Mouse (Mus musculus): ENCODE measurements at regions not wholly inside any gene's neighbourhood (a gene's known extent, or its start where the extent isn't known, plus 50 kb on each side); places are given as distances from the start of the nearest gene placed in this dataset.
A peak's percentile ranks its signal among the peaks of the same experiment; 100 is the strongest.

DNA sequence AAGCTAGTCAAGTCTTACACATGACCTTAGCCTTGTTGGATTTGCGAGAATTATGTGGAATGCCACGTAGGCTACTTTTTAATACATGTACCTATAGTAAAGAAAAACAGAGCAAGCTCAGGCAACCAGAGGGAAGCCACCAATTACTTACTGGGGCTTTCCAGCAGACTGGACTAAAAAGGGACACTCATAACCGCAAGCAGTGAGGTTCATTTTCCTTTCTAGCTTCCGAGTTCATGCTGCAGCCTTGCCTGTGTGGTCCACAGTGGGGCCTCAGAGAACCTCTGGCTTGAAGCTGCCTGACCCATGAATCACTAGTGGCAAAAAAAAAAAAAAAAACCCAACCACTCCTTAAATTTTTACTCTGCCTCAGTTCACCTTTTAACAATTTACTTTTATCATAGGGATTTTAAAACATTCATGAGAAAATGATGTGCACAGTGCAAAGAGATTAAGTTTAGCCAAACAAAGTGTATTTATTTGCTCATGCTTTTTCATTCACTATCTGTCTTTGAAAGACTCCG is 188.6 kb upstream of the 1700066M21Rik start:
- DNase-seq, result no peak

DNA sequence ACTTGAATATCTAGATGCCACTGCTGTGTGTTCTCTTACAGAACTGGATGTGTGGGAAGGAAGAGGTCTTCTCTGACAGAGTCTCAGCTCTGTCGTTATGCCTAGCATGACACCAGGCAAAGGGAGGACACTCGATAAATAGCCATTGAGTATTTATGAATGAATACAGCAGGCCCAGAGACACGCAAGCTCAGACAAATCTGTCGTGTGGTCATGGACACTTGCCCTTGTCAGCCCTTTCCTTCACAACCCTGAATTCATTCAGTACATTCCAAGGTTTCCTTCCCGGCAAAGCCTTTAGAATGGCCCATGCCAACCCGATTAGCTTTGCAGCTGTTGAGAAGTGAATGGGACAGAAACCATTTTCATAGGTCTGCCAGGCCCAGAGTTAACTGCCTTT is 176.1 kb upstream of the 1700066M21Rik start:
- DNase-seq, result no peak

GRCm38 (mm10) chr1:57204331-57204730 is 173.1 kb upstream of the 1700066M21Rik start:
- DNase-seq, result no peak

DNA sequence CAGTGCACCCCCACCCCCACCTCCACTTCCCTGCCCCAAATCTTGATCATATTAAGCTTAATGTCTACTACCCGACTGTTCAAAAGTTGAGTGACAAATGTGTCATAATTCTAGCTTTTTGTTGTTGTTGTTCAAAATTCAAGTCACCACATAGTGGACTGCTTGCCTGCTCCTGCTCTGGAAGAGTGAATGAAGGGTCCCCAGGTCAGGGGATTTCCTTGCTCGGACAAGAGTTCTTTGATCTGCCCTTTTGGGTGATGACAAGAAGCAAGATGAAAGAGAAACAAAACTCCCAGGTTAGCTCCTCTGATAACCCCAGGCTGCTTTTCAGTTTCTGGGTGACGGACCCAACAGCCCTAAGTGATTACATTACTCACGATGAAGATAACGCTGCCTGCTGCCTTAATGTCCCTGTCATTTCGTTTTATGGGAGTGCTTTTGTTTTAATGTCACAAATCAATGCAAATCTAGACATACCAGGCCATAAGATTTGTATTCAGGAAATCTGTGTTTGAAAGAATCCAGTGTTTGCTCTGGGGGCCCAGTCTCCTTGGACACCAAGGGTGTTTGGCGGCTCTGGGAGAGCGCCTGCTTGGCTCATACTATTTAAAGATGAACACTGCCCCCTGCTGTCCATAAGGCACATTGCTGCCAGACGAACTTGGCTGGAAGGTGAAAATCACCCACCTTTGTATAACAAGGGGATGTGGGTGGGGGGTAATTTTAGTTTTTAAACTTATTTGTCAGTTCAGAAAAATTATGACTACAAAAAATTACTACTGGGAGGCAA is 172.0 kb upstream of the 1700066M21Rik start:
- peak; percentile 63 for DNase-seq

DNA sequence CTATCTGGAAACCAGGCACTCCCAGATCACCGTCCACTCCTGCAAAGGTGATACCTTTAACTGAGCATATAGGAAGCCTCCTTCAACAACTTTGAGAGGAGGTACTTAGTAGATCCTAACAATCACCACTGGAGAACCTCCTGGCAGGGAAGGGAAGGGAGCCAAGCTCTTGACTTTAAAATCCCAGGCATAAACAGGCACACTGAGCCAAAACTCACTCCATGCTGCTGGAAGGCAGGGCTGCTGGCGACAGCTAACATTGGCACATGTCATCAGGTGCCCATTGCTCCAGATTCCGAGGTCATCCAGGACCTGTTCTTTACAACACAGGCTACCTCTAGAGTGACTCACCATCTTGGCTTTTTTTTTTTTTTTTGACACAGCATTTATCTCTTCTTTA is 170.9 kb upstream of the 1700066M21Rik start:
- DNase-seq, result no peak

DNA sequence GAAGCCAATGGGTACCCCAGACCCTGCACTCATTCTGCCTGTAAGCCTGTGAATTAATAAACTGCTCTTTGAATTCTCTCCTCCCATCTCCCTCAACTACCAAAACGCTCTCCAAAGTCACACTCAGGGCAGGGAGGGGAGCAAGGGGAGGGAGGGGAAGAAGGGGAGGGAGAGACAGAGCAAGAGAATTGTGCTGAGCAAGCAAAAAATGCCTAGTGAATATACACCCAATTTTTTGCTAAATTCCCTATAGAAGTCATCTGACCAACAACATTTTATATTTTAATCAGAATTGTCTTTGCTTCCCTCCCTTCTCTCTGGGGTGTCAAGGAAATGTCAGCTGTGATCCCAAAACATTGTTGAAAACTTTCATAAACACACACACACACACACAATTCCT is 170.5 kb upstream of the 1700066M21Rik start:
- no peak for DNase-seq

DNA sequence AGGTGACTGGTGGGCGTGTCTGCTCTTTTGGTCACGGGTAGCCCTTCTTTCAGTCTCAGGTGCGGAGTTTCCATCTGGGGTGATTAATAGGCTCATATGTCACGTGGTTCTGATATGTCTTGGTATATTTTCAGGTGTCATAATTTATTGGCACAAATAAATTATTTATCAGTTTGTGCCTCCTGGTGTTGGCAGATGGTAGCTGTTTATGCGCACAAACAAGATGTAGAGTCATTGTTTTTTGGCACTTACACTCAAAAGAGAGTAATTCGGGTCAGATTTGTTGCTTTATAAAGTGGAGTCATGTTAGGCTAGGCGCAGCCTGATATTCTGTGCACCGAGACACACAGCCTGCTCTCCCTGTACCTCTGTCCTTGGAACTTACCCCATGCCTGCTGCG is 169.0 kb upstream of the 1700066M21Rik start:
- no peak for DNase-seq

DNA sequence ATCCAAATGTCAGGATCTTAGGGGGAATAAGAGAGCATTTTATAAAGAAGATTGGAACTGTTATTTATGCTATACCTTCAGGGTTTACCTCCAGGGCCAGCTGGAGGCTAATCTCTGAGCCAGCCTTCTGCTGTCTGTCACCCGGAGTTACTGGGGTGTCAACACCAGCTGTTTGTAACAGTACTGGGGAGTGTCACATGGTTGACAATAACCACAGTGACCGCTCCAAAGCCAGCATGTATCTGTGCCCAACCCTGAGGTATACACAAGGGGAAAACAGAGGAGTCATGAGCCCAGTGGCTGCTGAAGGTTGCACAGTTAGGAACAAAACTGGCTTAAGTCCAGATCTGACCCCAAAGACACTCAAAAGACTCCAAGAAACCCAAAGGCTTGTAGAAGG is 168.1 kb upstream of the 1700066M21Rik start:
- no peak for DNase-seq

- DNase-seq, result no peak
These were observed 166.4 kb upstream of the 1700066M21Rik start for GRCm38 (mm10) chr1:57211046-57211445.

GRCm38 (mm10) chr1:57213428-57213874 is 164.0 kb upstream of the 1700066M21Rik start:
- DNase-seq, result no peak

- DNase-seq, result no peak
These were observed 163.2 kb upstream of the 1700066M21Rik start for GRCm38 (mm10) chr1:57214266-57214665.

GRCm38 (mm10) chr1:57217656-57218055 is 159.8 kb upstream of the 1700066M21Rik start:
- no peak for DNase-seq

- DNase-seq, result no peak
These were observed 159.3 kb upstream of the 1700066M21Rik start for GRCm38 (mm10) chr1:57218127-57218526.

GRCm38 (mm10) chr1:57218616-57219015 is 158.8 kb upstream of the 1700066M21Rik start:
- DNase-seq, result no peak

- DNase-seq, result no peak
These were observed 152.9 kb upstream of the 1700066M21Rik start for GRCm38 (mm10) chr1:57224425-57225104.

- no peak for DNase-seq
These were observed 133.6 kb upstream of the 1700066M21Rik start for GRCm38 (mm10) chr1:57243607-57244408.

- DNase-seq, result no peak
These were observed 117.8 kb upstream of the 1700066M21Rik start for GRCm38 (mm10) chr1:57259626-57260025.

- DNase-seq, result no peak
These were observed 112.2 kb upstream of the 1700066M21Rik start for GRCm38 (mm10) chr1:57265012-57265760.

DNA sequence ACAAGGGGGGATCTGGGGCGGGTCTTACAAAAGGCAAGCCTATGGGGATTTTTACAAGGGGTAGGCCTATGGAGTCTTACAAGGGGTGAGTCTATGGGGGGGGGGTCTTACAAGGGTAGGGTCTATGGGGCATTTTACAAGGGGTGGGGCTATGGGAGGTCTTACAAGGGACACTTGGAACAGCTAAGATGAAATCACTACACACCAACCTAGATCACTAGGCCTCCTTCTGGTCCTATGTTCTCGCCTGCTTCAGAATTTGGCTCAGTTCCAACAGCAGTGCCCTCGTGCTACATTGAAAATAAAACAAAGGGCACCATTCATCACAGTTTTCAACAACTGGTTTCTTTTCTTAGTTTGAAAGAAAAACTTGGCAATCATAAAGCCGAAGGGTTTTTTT is 110.7 kb upstream of the 1700066M21Rik start:
- DNase-seq, result no peak

- DNase-seq, result no peak
These were observed 109.6 kb upstream of the 1700066M21Rik start for GRCm38 (mm10) chr1:57267851-57268250.

DNA sequence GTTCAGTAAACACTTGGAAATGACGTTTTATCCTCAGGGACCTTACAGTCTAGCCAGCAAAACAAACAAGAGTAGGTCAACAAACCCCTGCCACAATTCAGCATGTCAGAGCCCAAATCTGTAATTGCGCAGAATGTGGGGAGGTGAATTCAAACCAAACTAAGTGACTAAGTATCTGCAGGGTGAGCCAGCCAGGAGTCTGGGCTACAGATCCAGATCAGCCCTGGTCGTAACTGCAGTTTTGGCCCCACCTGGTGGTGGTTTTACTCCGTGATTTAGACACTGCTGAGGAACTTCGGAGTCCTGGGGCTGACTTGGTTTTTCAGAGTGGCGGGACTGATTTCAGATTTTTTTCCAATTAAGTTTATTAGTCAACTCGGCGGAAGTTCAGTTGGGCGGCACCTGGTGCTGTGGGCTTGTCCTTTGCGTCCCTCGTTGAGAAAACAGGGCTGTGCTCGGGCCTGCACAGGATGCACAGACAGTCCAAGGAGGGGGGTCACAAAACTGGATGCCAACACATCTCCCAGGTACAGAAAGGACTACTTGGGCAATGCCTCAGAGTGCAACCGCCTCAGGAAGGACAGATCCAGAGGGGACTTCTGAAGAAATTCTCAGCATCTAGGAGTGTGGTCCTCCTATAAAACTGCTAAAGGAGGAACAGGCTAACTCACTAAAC is 107.6 kb upstream of the 1700066M21Rik start:
- DNase-seq, result peak; percentile 36

DNA sequence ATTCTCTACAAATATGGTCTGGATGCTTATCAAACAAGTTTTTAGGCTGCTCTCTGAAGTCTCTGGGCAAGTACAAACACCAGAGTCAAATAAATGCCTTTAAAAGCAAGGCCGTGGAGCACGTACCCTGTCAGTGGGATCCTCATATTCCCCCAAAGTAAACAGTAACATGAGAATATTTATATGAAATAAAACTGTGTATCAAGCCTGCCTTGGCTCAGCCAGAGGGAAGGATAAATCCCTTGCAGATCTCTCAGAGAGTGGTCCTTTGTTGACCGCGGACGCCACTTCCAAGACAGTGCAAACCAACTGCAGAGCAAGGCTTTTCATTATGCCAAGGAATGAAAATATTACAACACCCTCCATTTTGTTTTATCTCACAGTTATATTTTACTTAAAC is 104.8 kb upstream of the 1700066M21Rik start:
- DNase-seq, result no peak

Measured in thymus, postnatal 4 days (tissue).